Mouse (Mus musculus) kidney, adult 8-10 months (tissue): ENCODE results near the gene Stxbp5.
A peak's percentile ranks its signal among the peaks of the same experiment; 100 is the strongest.

Source experiments
- DNase-seq, 2 experiments: peaks; one replicate each; pipeline ENCODE4 v3.0.0; 2022

Stxbp5 gene

GRCm38 (mm10) chr10:9856792-9857191, 44.1 kb downstream of the Stxbp5 start:
- no peak for DNase-seq

- DNase-seq: no peak
Observed at GRCm38 (mm10) chr10:9846408-9846807, 54.5 kb downstream of the Stxbp5 start.

- DNase-seq: no peak
Observed at GRCm38 (mm10) chr10:9839408-9839807, 61.5 kb downstream of the Stxbp5 start.

DNA sequence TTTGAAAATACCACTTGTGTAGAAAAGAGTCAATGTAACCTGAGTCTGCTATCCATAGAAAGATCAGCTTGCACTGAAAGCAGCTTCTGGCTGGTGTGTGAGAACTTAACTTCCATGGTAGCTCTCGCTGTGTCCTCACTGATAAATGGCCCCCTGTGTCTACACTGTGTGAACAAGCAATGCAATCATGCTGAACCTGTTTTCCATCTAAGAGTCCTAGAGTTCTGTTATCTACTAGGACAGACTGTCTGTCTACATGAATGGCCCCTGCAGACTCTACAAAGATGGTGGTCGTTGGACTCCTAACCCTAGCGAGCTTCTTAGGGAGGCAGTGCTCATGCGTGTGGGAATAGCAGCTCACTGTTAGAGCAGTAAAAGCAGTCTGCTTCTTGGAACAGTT, 65.9 kb downstream of the Stxbp5 start:
- no peak for DNase-seq

GRCm38 (mm10) chr10:9832937-9833336, 67.9 kb downstream of the Stxbp5 start:
- DNase-seq: no peak

DNA sequence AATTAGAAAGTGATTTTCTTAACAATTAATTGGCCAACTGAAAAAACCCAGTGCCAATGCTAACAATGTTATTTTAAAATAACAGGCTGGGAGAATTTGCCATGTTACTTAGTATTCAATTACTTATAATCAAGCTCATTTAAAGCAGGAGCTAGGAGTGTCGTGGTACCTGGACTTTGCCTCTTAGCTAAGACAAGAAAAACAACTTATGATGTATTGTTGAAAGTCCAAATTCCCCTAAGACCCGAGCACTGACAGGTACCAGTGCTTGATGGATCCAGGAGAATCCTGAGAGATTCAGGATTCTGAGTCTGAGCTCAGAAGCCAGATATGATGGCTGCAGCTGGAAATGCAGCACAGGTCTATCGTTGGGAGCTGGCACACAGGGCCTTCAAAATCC, 71.1 kb downstream of the Stxbp5 start:
- DNase-seq: no peak

DNA sequence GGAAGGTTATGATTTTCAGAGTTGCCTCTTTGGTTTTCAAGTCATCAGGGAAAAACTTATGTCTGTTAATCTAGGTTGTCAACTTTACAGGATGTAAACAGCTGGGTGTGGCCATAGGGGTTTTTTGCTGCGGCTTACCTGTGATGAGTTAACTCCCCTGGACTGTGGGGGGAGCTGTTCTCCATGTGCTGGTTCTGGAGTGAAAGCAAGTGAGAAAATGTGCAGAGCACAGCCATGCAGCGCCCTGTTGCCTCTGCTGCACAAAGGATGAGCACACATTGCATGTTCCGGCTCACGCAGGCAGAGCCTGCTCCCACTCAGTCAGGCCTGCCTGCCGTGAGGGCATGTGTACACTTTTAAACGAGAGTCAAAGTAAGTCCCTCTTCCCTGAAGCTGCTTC, 79.6 kb downstream of the Stxbp5 start:
- peak in 1 of 2 experiments; percentile 34 for DNase-seq

- DNase-seq: no peak
Observed at GRCm38 (mm10) chr10:9818574-9818973, 82.3 kb downstream of the Stxbp5 start.

GRCm38 (mm10) chr10:9813926-9814325, 87.0 kb downstream of the Stxbp5 start:
- no peak for DNase-seq

- DNase-seq: peak in 1 of 2 experiments; percentile 42
Observed at GRCm38 (mm10) chr10:9807596-9807995, 93.3 kb downstream of the Stxbp5 start.

GRCm38 (mm10) chr10:9805341-9805740, 95.5 kb downstream of the Stxbp5 start:
- no peak for DNase-seq

GRCm38 (mm10) chr10:9803126-9803525, 97.8 kb downstream of the Stxbp5 start:
- DNase-seq: no peak

DNA sequence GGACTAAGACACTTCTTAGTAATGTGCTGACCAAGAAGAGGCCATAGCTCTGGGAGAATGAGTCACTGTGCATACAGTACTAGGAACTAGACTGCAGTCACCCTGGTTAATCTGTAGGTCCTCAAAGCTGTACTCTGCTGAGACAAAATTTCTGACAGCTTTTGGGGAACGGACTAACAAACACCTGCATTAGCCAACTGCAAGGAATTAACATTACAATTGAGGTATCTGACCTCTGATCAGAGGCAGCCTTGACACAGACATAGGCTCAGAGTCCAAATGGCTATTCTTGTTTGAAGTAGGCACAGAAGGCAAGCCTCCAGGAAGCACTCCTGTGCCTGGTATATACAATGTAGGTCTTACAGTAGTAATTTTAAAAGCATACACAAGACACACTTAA, 99.3 kb downstream of the Stxbp5 start:
- peak; percentile 19 to 20 for DNase-seq

DNA sequence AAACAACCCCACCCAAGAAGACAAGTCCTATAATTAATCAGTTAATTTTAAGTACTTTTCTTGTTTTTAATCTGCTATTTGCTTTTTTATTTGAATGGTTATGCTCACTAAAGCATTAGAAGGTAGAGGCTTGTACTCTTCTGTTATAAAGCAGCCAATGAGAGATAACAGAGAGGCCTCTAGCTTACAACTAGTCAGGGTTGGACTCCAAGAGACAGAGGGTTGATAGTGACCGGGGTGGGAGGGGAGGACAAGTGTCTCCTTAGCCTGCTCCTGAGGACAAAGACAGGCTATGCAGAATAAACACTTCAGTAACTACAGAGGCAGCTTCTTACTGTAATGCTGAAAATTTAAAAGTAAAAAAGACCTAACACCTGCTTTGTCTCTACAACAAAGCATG, 101.8 kb downstream of the Stxbp5 start:
- DNase-seq: no peak

- no peak for DNase-seq
Observed at GRCm38 (mm10) chr10:9796429-9796828, 104.5 kb downstream of the Stxbp5 start.

DNA sequence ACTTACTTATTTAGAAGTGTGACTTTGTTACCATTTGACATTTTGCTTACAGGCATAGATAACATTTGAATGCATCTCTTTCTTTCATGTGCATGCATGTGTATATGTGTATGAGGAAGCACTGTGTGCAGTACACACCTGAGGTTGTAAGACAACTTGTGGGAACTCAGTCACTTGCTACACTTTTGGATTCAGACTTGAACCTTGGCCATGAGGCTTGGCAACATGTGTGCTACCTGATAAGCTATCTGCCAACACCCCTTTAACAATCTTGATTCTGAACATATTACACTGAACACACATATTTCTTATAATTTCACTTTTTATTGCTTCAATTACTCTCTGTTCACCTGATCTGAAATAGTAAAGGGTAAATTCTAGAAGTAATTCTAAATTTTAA, 106.5 kb downstream of the Stxbp5 start:
- DNase-seq: no peak

- DNase-seq: no peak
Observed at GRCm38 (mm10) chr10:9790947-9791346, 109.9 kb downstream of the Stxbp5 start.

DNA sequence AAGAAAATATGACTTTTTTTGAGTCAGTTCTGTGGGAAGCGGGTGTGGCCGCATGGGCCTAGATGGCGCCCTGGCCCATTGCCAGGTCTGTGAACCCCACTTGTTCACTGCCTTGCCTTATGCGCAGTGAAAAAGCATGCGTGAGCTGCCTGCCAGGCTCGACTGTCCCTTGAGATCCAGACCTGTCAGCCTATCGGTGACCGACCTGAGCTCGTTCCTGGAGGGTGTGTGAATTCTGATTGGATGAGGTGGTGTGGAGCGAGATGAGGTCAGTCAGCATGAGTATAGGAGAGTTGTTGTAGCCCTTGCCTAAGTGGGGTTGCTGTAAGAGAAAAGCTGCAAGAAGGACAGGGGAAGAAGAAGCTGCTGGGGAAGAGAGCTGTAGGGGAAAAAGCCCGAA, 114.4 kb downstream of the Stxbp5 start:
- DNase-seq: no peak

GRCm38 (mm10) chr10:9785651-9786050, 115.2 kb downstream of the Stxbp5 start:
- no peak for DNase-seq

DNA sequence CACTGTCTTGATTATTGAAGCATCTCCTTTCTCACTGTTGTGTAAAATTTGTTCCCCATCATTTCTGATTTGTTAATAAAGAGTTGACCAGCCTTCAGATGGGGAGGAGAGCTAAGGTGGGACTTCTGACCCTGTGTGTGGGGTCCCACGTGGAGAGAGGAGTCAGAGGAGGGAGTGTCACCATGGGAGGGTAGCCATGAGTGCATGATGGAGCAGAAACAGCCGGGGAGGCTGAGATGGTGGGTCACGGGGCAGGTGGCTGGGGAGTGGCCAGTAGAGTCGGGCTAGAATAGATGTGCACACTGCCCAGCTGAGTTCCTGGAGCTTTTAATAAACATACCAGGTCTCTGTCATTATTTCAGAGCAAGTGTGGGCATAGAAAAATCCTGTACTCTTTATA, 121.0 kb downstream of the Stxbp5 start:
- no peak for DNase-seq

- DNase-seq: no peak
Observed at GRCm38 (mm10) chr10:9770261-9770660, 130.6 kb downstream of the Stxbp5 start.

DNA sequence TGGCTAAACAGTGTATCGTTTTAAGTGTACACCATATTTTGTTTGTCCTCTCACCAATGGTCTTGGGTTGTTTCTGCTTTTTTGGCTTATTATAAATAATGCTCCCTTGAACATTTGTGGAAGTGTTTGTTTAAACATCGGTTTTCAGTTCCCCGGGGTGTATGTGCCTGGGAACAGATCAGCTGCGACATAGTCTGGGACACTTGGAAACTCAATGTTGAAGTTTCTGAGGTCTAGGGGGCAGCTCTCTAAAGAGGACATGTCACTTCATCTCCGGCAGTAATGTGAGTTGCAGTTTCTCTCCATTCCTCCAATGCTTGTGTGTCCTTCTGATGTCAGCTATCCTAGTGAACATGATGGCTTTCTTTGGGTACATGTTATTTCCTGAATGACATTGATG, 137.0 kb downstream of the Stxbp5 start:
- DNase-seq: no peak

DNA sequence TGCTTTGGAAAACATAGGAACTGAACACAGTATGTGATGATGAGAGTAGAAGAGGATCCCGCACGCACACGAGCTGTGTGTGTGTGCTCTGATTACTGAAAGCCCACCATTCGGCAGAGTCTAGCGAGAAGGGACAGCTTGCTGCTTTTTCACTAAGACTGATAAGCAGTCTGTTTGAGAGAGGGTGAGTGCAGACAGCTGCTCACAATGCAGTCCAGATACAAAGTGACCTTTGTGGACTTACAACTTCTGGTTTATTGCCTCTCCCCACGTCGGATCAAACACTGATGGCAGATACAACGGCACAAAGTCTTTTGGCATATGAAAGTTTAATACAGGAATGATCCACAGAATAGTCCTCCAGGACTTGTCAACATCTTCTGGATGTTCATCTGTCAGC, 140.6 kb downstream of the Stxbp5 start:
- DNase-seq: no peak

DNA sequence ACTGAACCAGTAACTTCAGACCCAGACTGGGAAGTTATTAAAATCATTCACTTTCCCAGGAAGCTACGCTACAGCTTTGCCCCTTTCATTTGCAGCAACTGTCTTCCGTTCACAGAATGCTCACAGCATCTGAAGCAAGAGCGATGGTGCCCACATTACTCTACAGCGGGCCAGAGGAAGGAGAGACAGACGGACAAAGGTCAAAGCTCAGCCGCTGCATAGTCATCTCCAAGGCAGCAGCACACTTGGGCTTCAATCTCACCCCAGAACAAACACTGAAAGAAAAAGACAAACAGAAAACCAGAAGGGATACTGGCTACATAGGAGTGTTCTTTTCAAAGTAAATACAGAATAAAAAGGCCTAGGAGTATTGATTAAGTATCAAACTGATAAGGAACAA, 144.3 kb downstream of the Stxbp5 start:
- DNase-seq: no peak

DNA sequence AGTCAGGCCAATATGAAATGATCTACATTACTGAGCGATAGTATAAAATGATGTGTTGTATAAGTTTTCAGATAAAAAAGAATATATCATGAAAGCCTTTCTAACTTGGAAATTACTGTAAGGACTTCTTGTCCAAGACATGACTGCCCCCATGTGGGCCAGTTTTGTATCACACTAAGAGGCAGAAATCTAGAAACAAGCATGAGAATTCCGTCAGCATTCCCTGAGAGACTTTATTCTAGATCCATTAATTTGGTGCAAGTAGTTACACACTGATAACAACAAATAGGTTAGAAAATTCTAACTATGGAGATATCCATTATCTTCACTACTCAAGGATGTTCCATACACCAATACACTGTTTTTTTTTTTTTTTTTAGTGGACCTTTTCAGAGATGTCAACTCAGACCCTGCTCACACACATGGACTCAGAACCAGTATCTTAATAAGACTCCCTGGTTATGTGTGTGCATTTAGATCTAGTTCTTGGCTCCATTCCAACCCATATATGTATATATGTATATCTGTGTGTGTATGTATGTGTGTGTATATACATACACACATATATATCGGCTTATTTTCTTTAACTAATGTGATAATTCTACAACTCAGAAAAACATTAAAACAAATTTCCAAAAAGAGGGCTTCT, 145.9 kb downstream of the Stxbp5 start:
- peak; percentile 13 to 66 for DNase-seq

- no peak for DNase-seq
Observed at GRCm38 (mm10) chr10:9733861-9734260, 167.0 kb downstream of the Stxbp5 start.
